Mouse (Mus musculus): ENCODE results near the gene Srgap3.

Gene Srgap3

DNA sequence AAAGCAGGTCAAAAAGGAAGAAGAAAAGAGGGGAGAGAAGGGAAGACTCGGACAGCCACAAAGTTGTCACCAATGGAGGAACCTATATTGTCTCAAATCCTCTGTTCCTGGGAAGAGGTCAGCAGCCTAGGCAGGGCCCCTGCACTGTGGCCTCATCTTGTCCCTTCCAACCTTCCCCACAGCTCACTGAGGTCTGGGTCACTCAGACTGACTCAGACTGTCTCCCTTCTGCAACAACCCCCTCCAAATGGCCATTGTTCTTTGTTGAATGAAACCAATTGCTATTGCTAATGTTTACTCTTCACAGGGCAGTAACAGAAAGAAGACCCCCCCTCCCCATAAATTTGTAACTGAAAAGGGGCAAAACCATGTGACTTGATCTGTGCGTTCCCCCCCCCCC, 2.2 kb upstream of the Srgap3 start:
- DNase-seq (ENCODE audit: low spot score), result no peak

DNA sequence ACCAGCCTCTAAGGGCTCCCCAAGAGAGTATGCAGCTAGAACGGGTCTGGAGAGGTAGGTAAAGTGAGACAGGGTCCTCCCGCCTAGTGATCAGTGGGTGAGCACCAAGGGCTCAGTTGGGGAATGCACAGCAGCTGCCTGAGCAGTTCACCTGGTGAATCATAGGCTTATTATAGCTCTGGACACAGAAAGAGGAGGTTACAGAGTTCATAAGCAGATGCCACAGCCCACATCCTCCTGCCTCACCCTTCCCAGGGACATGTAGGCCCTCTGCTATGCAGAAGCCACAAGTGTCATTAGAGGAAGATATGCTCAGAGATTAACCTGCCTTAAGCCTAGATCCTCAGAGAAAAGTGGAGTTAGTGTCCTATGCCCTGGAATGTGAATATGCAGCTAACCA, 1.4 kb upstream of the Srgap3 start:
- no peak for DNase-seq (ENCODE audit: low spot score)

DNA sequence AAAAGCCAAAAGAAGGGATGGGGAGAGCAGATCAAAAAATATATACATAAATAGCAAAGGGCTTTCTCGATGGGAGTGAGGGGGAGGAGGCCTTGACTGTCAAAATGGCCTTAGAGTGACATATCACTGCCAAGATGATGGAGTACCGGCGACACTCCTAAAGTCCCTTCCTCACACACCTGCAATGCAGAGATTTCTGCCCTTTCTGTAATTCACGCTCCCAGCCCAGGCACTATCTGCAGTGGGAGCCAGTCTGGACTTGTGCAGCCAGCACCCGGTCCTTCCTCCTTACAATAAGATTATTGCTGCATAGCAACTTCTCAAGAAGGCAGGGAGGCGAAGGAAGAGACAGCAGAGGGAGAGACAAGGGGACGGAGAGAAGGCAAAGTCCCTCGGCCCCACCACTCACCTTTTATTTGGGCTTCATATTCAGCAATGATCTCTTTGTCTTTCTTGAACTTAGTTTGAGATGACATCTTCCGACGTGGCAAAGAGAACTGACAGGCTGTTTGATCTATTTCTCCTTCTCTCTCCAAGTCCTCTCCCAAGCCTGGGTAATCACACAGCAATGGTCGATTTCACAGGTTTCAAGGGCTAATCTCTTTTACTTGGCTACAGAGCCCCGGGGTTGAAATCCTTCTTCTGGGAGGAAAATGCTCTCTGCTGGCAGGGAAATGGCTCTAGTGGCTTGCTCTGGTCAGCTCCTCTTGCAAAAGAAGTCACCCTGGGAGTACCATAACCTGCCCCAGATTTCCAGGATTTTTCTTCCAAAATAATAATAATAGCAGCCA, 850 bp downstream of the Srgap3 start:
- DNase-seq (ENCODE audit: low spot score), result no peak

DNA sequence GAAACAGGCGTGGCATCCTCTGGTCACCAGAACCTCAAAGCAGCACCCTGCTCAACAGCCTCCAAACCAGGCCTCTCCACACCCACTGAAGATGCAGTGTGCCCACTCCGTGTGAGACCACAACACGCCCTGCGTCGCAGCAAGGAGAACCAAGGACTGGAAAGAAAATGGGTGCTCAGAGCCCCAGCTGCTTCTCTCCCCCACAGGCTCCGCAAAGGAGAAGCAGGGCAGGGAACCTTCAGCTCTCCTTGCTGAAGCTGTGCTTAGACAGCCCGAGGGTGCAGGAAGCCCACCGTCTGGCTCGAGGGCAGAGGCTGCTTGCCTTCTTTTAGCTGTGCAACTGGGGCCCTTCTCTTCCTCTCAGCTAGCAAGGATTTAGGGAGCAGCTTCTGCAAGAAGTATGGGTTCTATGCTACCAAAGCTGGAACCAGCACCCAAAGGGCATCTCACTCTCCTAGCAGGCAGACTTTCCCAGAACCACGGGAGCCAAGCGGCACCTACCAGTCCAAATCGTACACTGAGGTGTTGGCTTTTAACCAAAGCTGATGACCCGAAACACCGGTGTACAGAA, 1.8 kb downstream of the Srgap3 start:
- DNase-seq (ENCODE audit: low spot score), result no peak

DNA sequence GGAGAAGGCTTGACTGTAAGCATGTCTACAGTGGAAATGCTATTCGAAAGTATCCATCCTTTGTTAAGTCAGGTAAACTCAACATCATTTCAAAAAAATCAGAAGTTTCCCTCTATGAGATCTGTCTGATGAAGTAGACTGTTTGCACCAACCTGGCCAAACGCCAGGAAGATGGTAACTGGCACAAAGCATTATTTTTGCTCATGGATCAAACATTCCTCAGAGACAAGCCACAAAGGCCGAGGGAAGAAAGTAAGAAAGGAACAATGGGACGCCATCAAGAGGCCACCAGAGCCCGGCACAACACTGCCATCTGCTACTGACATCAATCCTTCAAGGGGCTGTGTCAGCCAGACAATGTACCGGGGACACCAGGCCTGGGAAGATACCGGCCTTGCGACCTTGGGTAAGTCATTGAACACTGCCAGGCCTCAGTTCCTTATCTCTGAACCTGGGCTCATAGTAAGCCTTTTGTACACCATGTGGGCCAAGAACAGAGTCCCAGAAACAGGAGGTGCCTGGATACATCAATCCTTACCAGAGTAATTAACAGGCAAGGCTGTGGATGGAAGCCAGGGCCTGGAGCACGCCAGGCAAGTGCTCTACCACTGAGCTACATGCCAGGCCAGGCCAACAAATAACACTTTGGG, 3.3 kb downstream of the Srgap3 start:
- DNase-seq (ENCODE audit: low spot score), result no peak

DNA sequence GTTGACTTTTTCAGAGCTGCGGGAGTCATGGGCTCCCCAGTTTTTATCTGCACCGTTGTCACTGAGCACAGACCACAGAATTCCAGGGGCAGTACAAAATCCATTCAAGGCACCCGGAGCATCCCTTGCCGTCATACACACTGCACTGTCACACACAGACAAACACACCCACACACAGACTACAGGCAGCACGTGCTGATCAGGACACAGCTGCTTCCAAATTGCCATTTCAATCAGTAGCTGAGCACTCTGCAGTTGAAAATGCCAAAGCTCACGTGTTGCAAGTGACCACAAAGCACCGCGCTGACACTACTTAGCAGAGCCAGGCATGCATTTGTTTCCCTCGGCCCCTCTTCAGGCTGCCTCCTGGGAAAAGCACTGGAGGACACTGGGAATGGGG, 7.8 kb downstream of the Srgap3 start:
- DNase-seq (ENCODE audit: low spot score), result no peak

DNA sequence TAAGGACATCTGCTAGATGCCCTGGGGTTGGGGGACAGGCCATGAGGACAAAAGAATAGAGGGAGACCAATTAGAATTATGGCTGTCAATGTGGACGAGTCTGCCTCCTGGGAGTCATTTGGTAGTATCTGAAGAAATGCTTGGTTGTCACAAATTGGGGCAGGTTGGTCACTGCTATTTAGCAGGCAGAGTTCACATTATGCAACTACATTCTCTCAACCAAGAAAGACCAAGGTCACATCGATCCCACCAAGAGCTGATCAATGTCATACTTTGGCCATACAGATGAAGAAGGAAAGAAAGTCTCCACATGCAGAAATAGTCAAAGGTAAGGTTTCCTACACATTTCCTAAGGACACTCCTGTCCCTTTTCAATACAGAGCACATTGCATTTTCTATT, 9.3 kb downstream of the Srgap3 start:
- no peak for DNase-seq (ENCODE audit: low spot score)

DNA sequence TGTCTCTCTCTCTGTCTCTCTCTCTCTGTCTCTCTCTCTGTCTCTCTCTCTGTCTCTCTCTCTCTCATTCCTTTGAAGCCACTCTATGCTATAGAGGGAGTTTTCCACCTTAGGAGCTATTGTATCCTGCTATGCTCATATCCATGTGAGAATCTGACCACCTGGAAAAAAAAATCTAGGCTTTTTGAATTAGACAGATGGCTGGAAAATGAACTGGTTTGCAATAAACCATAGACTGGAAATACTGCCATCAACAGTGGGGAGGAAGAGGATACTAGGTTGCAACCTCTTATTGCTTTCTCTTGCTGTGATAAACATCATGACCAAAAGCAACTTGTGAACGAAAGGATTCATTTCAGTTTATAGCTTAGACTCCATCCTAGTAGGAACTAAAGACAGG, 12.6 kb downstream of the Srgap3 start:
- no peak for DNase-seq (ENCODE audit: low spot score)

DNA sequence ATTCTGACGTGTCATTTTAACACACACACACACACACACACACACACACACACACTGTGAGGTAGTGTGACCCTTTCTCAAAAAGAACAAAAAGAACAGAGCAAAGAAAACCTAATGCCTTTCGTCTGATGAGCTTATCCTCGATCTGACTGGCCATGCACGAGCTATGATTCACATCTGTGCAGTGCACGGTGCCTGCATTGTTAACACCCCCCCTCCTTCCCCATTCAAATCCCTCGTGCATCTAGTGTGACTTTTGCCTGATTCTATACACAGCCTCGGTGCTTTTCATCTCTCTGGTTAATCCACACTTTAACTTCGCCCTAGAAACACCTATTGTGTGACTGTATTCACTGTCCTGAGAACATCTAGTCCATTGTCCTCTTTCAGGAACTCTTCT, 14.5 kb downstream of the Srgap3 start:
- no peak for DNase-seq (ENCODE audit: low spot score)

DNA sequence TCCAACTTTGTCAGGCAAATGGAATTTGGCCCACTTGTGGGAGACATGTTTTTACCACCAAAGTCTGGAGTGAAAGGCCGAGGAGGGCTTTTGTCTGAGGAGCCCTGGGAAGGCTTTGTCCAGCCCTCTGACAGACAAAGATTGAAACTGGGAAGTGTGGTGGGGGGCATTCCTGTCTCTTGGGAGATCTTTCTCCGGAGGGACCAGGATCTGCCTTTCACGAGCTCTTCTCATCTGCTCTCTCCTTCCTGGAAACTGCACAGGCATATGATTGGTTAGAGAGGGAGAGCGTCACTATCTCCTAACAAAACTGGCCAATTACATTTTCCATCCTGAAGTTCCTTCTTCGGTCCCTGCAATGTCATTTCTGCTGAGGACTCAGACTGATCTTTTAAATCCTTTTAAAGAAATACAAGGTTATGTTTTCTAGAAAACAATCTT, 17.0 kb downstream of the Srgap3 start:
- peak; percentile 29 for DNase-seq (ENCODE audit: low spot score)

DNA sequence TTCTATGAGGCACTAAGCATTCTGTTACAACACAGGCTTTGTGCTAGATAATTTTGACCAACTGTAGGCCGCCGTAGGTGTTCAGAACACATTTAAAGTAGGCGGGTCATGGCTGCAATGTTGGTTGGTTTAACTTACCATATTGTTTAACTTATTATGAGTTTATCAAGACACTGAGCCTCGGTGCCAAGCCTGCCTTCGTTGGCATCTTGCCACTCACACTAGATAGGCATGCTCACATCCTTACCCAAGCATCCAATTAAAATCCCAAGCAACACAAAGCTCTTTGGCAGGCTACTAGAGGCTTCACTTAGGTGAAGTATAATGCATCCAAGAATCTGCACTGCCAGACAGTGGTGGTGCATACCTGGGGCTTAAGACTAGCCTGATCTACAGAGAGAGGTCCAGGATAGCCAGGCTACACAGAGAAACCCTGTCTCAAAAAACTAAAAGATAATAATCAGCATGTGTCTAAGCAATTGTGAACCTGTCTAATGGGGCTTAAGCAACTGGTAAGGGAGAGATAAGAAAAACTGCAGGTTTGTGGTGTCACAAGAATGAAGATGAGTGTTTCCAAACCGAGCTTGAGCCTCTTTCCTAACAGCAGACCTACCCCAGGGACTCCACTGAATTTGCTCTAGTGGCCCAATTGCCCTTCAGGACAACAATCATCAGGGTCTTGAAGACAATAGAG, 17.6 kb downstream of the Srgap3 start:
- DNase-seq (ENCODE audit: low spot score), result no peak

DNA sequence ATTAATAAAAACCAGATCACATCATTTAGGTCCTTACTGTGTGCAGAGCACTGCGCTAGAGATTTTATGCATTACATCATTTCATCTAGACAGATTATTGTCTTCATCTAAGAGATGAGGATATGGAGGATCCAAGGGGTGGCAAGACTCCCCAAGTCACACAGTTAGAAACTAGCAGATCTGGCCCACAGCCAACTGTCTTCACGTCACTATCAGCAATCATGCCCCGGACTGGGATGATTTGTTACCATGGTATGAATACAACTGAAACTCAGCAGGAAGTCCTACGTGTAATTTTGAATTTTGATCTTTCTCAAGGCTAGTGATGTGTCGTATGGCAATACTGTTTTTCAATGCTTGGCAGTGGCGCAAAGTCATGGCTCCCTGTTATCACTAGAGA, 18.2 kb downstream of the Srgap3 start:
- DNase-seq (ENCODE audit: low spot score), result no peak

DNA sequence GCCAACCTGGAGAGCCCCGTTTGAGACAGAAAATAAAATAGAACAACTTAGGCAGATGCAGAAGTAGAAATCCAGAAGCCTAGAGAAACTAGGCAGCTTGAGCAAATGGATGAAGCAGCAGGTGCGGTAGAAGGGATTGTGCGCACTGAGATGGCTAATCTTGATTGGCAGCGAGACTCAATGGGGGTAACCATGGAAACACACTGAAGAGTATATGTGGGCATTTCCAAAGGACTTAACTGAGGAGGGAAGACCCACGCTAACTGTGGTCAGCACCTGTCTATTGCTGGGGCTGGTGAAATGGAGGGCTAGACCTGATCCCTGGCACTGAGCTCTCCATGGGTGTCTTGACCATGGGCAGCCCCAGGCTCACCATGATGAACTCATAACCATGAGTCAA, 19.7 kb downstream of the Srgap3 start:
- DNase-seq (ENCODE audit: low spot score), result no peak

DNA sequence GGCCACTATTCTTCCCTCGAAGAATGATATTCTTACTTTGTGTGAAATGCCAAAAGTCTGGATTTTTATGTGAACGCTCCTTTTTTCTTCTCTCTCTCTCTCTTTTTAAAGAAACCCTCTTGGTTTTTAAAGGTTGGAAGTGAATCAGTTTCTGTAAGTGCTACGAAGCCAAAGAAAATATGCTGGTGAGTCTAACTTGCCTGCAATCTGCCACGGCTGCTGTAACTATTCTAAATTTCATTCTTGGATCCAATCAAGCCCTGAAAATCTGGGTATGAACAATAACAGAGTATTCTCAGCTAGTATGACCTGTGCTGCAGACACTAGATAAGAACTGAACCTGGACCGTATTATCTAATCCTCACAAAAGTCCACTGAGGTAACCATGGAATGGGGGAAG, 21.1 kb downstream of the Srgap3 start:
- DNase-seq (ENCODE audit: low spot score), result no peak

DNA sequence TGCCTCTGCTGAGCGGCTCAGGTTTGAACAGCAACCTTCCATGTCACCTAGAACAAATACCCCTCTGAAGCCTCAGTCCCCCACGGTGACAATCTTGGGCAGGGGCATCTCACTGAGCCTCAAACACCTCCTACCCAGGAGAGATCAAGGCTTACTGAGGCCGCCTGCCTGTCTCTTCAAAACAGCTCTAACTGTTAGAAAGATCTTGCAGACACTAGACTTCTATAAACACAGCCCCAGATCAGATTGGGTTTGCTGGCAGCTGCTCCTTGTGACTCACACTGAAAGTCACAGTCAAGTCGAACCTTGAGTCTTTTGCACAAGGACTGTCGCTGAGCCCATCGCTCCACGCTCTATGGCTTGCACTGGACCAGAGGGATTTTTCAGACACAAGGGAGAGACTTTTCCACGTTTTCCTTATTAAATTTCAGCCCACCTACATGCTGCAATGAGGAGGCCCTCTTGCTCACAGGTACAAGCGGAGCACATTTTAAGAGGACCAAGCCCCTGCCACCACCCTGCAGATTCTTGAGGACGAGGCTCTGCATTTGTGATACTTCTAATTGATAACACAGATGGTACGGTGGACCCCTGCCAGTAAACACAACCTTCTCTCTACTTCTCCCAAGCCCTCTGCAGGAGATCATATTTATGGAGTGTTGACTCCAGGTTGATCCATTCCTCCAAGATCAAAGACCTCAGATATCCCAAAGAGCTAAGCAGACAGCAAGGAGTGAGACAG, 21.7 kb downstream of the Srgap3 start:
- no peak for DNase-seq (ENCODE audit: low spot score)

DNA sequence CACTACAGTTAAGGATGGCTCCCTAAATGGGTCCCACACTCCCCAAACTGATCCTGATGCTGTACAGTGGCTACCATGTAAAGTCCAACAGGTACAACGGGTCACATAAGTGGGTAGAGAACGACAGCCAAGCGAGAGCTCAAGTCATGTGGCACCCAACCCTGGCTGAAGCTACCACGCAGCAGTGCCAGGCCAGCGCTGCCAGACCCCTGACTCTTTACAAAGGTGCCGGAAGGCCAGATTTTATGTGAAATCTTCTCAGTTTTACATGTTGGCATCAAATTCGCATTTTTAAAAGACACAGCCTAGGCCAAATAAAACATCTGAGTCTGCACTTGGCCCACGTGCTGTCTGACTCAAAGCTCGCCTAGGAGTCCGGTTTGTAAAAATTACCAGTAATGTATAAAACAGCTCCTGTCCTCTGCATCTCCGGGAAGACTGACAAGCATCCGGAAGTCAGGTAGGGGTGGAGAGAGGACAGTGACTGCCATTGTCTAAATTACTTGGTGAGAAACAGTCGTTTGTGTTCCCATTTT, 22.4 kb downstream of the Srgap3 start:
- DNase-seq (ENCODE audit: low spot score), result no peak

DNA sequence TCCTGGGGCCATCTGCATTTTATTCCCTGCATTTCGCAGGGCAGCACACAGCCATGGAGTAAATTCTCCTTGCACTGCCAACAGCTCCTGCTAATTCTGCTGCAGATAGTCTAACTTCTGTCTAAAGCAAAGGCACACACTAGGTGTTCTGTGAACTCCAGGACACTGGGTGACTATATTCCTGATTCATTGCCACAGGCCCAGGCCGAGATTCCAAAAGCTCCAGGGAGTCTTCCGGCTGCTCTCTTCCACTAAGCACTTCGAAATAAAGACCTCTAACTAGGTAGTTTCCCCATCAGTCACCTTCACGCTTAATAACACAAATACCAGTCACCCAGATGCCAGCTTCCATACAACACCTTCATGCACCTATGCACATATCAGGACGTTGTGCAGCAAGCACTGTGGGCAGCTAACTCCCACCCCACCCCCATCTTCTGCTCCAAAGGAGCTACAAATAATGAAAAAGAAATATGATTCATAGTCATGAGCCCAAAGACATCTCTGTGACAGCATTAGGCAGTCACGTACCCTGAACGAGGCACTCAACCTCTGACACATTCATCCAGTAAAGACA, 26.4 kb downstream of the Srgap3 start:
- DNase-seq (ENCODE audit: low spot score), result no peak

DNA sequence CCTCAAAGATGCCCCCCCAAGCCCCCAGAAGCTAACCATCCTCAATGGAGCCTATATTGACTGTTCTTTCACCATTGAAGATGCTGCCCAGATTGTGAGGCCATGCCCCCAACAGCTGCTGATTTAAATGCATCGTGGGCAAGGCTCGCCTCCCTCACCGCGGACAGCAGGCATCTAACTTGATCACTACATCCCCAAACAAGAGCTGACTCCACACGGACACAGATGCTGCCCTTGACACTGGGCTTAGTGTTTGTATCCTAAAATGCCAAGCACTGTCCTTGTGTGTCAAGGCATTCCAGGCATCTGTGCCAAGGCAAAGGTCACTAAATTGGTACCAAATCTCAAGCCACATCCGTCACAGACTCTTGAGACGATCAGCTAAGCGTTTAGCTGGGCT, 29.3 kb downstream of the Srgap3 start:
- DNase-seq (ENCODE audit: low spot score), result no peak

DNA sequence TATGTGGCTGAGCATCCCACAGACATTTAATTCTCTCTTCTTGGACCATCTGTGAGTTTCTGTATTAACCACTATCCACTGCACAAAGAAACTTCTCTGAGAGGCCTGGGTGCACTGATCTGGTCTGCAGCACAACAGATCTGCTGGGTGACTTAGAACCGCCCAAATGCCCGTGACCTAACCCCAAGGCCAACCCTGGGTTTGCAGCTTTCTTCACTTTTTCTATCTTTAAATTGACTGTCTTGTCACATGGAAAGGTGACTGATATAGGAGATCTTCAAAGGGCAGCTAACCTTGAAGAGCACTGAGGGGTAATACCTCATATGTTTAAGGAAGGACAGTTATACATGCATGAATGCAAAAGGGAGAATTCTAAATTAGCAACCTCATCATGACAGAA, 30.8 kb downstream of the Srgap3 start:
- no peak for DNase-seq (ENCODE audit: low spot score)

DNA sequence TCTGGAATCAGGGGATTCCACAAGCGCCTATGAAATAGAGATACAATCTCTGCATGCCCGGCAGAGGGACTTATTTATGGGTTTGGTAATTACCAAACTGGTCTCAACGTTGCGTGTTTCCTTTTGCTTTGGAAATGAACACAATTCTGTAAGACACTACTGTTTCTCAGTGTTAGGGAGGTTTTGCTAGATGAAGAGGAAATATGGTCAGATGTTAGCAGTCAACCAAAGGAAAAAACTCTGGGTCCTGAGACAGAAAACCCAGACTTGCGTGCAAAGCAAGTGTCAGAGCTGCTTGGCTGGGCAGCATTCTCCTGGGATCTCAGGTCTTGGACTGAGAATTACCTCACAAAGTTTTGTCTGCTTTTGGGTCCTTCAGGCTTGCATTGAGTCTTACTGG, 34.5 kb downstream of the Srgap3 start:
- no peak for DNase-seq (ENCODE audit: low spot score)

DNA sequence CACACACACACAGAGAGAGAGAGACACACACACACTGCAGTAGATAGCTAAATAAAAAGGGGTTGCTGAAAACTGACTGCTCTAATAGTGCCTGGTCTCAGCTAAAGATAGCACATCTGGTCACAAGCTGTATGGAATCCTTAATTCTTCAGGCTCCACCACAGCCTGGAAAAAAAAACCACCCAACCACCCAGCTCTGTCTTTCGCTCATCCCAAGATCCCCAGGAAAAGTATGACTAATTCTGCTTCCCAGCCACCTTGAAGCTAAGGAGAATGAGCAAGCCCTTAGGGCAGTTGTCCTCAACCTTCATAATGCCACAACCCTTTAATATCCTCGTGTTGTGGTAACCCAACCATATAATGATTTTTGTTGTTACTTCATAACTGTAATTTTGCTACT, 37.4 kb downstream of the Srgap3 start:
- DNase-seq (ENCODE audit: low spot score), result no peak

Data from c-Kit-positive CD71-positive TER-119-positive erythroid progenitor cells, embryonic 14.5 days (primary cell).